Mouse (Mus musculus) liver, postnatal 0 days (tissue): Measurements from ENCODE around the gene Capn7. TPM values are rescaled to one million over a fixed set of nuclear protein-coding genes. Genes with fewer than 3 reads are reported as not detected.

Source experiments
- ATAC-seq: fragments of 200-750 bp; cut with Nextera tagmentation; 2 replicates; pipeline ENCODE4 v1.8.0; 2017; ENCODE audit warnings: mild to moderate bottlenecking, moderate library complexity
- DNase-seq: peaks from one replicate; pipeline ENCODE4 v3.0.0-alpha.2; 2016
- H3K27ac ChIP-seq: fragments of 300-500 bp; sonication (generic); 2 replicates; pipeline ENCODE4 v1.5.1; 2014; ENCODE audit warnings: antibody characterized with exemption, moderate library complexity, mild to moderate bottlenecking, low read depth
- H3K27me3 ChIP-seq: fragments of 300-500 bp; sonication (generic); 2 replicates; pipeline ENCODE4 v1.6.1; 2014; ENCODE audit warnings: low read length, control low read depth, mixed read lengths; ENCODE audit not compliant: insufficient read depth
- H3K36me3 ChIP-seq: fragments of 300-500 bp; sonication (generic); replicated peaks from 2 replicates; pipeline ENCODE4 v1.6.1; 2014; ENCODE audit warnings: mild to moderate bottlenecking, control low read depth, low read length, moderate library complexity, mixed read lengths; ENCODE audit not compliant: insufficient read depth
- H3K4me1 ChIP-seq: fragments of 300-500 bp; sonication (generic); 2 replicates; pipeline ENCODE4 v1.6.1; 2014; ENCODE audit warnings: antibody characterized with exemption, mild to moderate bottlenecking, control low read depth; ENCODE audit not compliant: insufficient read depth
- H3K4me2 ChIP-seq: fragments of 300-500 bp; sonication (generic); 2 replicates; pipeline ENCODE4 v1.6.1; 2014; ENCODE audit warnings: low read depth, mild to moderate bottlenecking, low read length, moderate library complexity, mixed read lengths
- H3K4me3 ChIP-seq: fragments of 300-500 bp; sonication (generic); 2 replicates; pipeline ENCODE4 v1.5.1; 2014; ENCODE audit warnings: low read depth, low read length
- H3K9ac ChIP-seq: fragments of 300-500 bp; sonication (generic); replicated peaks from 2 replicates; pipeline ENCODE4 v1.6.1; 2014; ENCODE audit warnings: mild to moderate bottlenecking, moderate library complexity
- H3K9me3 ChIP-seq: fragments of 300-500 bp; sonication (generic); 2 replicates; pipeline ENCODE4 v1.6.1; 2016; ENCODE audit warnings: mild to moderate bottlenecking, control low read depth, low read length, mixed read lengths
- CTCF ChIP-seq: sonication (generic); IDR thresholded peaks from 2 replicates; pipeline ENCODE4 v1.5.1; 2016; ENCODE audit warnings: antibody characterized with exemption, low read depth
- EP300 ChIP-seq: IDR thresholded peaks from 2 replicates; pipeline ENCODE4 v1.6.1; 2016; ENCODE audit warnings: antibody characterized with exemption, low read depth, mild to moderate bottlenecking
- WGBS: fragments of 180-500 bp; shearing (Covaris S2); extraction: QIAGEN DNeasy Blood & Tissue Kit; methylation state at CpG from one replicate; pipeline ENCODE4 v1.1.7; 2014; ENCODE audit not compliant: insufficient replicate concordance; 5-methylcytosine and 5-hydroxymethylcytosine counted together
- polyA plus RNA-seq: library from polyadenylated mRNA; unstranded; fragments of >200 nt; fragmentation: Nextera tagmentation; extraction: Ambion mirVana; gene quantifications from 2 replicates; pipeline ENCODE4 v1.2.1, GENCODE M21; 2015

Capn7 gene
- polyA plus RNA-seq, 1 experiment from 2014 or later, result 12.4 TPM

DNA sequence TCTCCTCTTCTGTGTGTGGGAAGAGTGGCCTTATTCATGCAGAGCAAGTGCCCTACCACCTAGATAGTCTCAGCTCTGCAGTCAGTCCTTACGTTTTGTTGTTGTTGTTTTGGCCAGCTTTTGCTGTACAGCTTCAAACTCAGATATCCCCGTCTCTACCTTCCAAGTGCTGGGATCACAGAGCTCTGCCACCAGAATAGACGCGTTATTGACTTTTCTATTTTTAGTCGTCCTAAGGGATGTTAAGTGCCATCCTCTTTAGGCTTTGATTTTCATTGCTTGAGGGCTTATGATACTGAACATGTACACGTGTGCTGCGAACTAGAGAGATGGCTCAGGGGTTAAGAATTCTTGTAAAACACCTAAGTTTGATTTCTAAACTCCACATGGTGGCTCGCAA, 6.8 kb downstream of the Capn7 start:
- ATAC-seq (no peak), DNase-seq (no peak)
- H3K4me2 ChIP-seq, result no peak overlapping the region
- no peaks in the 10 kb centered on the region for H3K27me3 ChIP-seq
- no peaks in the 10 kb centered on the region for H3K9me3 ChIP-seq
- H3K27ac ChIP-seq, result no peak overlapping the region
- H3K36me3 ChIP-seq, result peaks cover 38% of the 10 kb centered on the region
- no peak overlapping the region for H3K9ac ChIP-seq
- 0 out of 2 replicates have a peak, but pooled peaks cover 3% of the 10 kb centered on the region for H3K4me1 ChIP-seq
- no peak overlapping the region for H3K4me3 ChIP-seq
- no peak for TF ChIP-seq CTCF
- TF ChIP-seq EP300, result no peak
- 79% methylated on average over 8 of the region's 8 CpGs for WGBS

DNA sequence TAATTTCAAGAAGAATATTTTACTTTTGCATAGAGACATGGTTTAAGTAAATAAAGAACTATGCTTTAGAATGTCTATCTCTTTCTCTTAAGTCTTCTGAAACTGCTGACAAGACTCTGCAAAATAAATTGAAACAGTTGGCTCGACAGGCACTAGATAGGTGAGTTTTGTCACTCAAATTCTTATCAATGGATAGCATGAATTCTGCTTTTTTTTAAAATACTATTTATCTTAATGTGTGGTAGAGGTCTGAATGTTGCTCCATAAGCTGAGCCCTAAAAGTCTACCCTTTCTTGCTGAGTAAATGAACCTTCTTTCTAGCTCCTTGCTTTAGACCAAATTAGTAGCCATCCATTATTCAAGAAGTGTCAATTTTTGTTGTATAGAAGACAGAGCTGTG, 8.9 kb downstream of the Capn7 start:
- Histone ChIP-seq H3K9ac (no peak overlapping the region), H3K27ac (no peak overlapping the region), H3K4me2 (no peak overlapping the region), H3K4me1 (no peaks in the 10 kb centered on the region), H3K9me3 (no peaks in the 10 kb centered on the region), H3K27me3 (no peaks in the 10 kb centered on the region), H3K4me3 (no peak overlapping the region), H3K36me3 (peaks cover 43% of the 10 kb centered on the region)
- WGBS, result 52% methylated on average over 1 of the region's 1 CpGs
- no peak for TF ChIP-seq CTCF
- TF ChIP-seq EP300, result peak; percentile 36; the same call in 1 of the 2 replicates
- no peak for DNase-seq
- no peak for ATAC-seq

DNA sequence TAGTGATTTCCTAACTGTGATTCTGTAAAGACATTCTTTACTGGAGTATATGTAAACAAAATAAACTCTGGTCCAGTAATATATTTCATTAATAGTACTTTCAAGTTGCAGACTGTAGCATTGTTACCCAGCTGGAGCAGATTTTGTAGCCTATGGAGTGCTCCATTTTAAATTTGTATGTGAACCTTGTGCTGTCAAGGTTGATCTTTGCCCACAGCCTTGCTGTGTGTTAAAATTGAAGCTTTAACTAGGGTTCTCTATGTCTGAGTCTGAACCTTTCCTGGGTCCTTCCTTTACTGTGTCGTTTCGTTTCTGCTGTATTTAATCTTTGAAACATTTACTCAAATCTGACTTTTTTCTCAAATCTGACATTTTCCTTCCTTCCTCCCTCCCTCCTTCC, 25.8 kb downstream of the Capn7 start:
- Histone ChIP-seq H3K36me3 (peaks cover 58% of the 10 kb centered on the region), H3K27ac (no peak overlapping the region), H3K4me1 (no peaks in the 10 kb centered on the region), H3K9me3 (no peaks in the 10 kb centered on the region), H3K4me3 (no peak overlapping the region), H3K4me2 (no peak overlapping the region), H3K27me3 (no peaks in the 10 kb centered on the region), H3K9ac (no peak overlapping the region)
- DNase-seq (no peak), ATAC-seq (no peak)
- WGBS, result 59% methylated on average over 2 of the region's 2 CpGs
- no peak for TF ChIP-seq CTCF
- no peak for TF ChIP-seq EP300

DNA sequence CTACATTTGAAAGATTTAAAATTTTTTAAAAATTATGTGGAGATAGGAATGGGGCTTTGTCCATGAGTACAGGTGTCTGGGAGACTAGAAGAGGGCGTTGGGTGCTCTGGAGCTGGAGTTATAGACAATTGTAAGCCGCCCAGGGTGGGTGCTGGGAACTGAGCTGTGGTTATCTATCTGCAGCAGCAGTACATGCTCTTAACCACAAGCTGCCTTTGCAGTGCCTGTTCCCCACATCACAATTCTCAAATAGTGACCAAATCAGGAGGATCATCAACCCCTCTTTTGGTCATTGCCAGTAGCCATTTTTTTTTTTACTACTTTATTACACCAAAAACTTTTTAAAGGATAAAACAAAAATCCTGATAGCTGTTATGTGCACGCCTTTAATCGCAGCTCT, 28.2 kb downstream of the Capn7 start:
- Histone ChIP-seq H3K9me3 (no peaks in the 10 kb centered on the region), H3K4me2 (no peak overlapping the region), H3K36me3 (peaks cover 57% of the 10 kb centered on the region), H3K9ac (no peak overlapping the region), H3K27ac (no peak overlapping the region), H3K4me3 (no peak overlapping the region), H3K4me1 (no peaks in the 10 kb centered on the region), H3K27me3 (no peaks in the 10 kb centered on the region)
- ATAC-seq (peak; percentile 56; the same call in 1 of the 2 replicates), DNase-seq (no peak)
- 66% methylated on average over 4 of the region's 4 CpGs for WGBS
- TF ChIP-seq CTCF (no peak), EP300 (no peak; the same call in 1 of the 2 replicates)

DNA sequence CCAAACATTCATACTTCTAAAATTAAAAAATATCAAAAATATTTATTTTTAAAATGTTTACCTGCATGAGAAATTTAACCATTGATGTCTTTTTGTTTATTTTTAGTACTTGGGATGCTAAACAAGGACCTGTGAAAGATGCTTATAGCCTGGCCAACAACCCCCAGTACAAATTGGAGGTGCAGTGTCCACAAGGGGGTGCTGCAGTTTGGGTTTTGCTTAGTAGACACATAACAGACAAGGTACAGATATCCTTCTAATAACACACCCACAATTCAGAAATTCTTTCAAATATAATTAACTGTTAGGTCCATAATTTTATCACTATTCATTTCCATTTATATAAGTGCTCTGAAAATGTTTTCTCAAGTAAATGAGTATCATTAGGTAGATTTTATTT, 28.9 kb downstream of the Capn7 start:
- H3K27me3 ChIP-seq, result no peaks in the 10 kb centered on the region
- peak; percentile 77 for DNase-seq
- TF ChIP-seq CTCF, result peak; percentile 72
- TF ChIP-seq EP300, result no peak
- no peak overlapping the region for H3K27ac ChIP-seq
- no peak for ATAC-seq
- peaks cover 57% of the 10 kb centered on the region for H3K36me3 ChIP-seq
- no peak overlapping the region for H3K9ac ChIP-seq
- no peaks in the 10 kb centered on the region for H3K9me3 ChIP-seq
- H3K4me2 ChIP-seq, result no peak overlapping the region
- no peak overlapping the region for H3K4me3 ChIP-seq
- H3K4me1 ChIP-seq, result no peaks in the 10 kb centered on the region

DNA sequence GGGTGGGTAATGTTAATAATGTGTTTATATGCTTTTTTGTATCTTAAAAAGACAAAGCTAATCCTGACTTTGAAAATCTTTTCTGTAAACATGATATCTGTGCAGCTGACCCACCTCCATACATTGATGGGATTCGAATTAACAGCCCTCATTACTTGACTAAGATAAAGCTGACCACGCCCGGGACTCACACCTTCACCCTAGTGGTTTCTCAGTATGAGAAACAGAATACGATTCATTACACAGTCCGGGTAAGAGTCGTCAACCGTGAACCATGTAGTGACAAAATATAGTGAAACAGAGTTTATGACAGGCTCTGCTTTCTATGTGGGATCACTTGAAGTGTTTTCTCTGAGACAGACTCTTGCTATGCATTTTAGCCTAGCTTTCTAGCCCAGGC, 31.5 kb downstream of the Capn7 start:
- ATAC-seq (no peak), DNase-seq (no peak)
- H3K27ac ChIP-seq, result no peak overlapping the region
- no peak for TF ChIP-seq CTCF
- TF ChIP-seq EP300, result no peak
- H3K4me1 ChIP-seq, result no peaks in the 10 kb centered on the region
- H3K4me2 ChIP-seq, result no peak overlapping the region
- no peaks in the 10 kb centered on the region for H3K27me3 ChIP-seq
- peaks cover 69% of the 10 kb centered on the region for H3K36me3 ChIP-seq
- WGBS, result 80% methylated on average over 7 of the region's 7 CpGs
- no peak overlapping the region for H3K4me3 ChIP-seq
- no peaks in the 10 kb centered on the region for H3K9me3 ChIP-seq
- H3K9ac ChIP-seq, result no peak overlapping the region

DNA sequence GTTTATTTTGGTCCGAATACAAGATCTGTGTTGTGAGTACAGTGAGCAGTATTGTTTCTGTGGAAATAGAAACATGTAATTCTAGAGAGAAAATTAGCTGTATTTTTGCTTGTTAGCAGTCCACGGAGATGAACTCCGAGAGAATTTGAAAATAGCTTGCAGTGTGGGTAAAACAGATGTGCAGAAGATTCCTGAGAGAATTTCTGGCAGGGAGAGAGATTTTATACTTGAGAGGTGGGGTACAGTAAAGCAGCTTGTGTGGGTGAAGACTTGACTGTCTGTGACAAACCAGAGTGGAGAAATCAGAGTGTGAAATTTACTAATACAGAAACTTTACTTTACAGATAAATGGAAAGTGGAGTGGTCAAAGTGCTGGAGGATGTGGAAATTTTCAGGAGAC, 32.9 kb downstream of the Capn7 start:
- no peaks in the 10 kb centered on the region for H3K27me3 ChIP-seq
- no peaks in the 10 kb centered on the region for H3K9me3 ChIP-seq
- no peak overlapping the region for H3K4me2 ChIP-seq
- 91% methylated on average over 3 of the region's 3 CpGs for WGBS
- no peak overlapping the region for H3K9ac ChIP-seq
- H3K4me3 ChIP-seq, result no peak overlapping the region
- H3K27ac ChIP-seq, result no peak overlapping the region
- H3K36me3 ChIP-seq, result peaks cover 71% of the 10 kb centered on the region
- DNase-seq, result no peak
- H3K4me1 ChIP-seq, result no peaks in the 10 kb centered on the region
- ATAC-seq, result no peak
- no peak for TF ChIP-seq EP300
